Comparison of ENCODE assay signal across 17 mouse cellular contexts in genomic region chr8:107960878-107961277, GRCm38 (mm10). TPM values are rescaled to one million over a fixed set of nuclear protein-coding genes. Genes with fewer than 3 reads are reported as not detected.
DNase-seq lines count a peak whose midpoint lies in the region; ATAC-seq and TF ChIP-seq lines count a peak whose summit lies in the region.
"Had no signal": no experiment of that assay in that cellular context is flagged by ENCODE, and none has a peak within 500 bp of the region (broad histone marks: within the 10 kb centered on the region; RNA-seq: fewer than 3 reads in every experiment).

No protein-coding gene starts in this region.

- no peak for ATAC-seq in hindbrain, embryonic 13.5 days (ENCODE audit: low FRiP score)
- ATAC-seq in hindbrain, postnatal 0 days, result no peak
- no peak for ATAC-seq in neural tube, embryonic 12.5 days (ENCODE audit: low FRiP score, low read depth)
- ATAC-seq in midbrain, embryonic 15.5 days (replicated peaks), result no peak
- ATAC-seq: forebrain, embryonic 13.5 days; intestine, embryonic 15.5 days had no signal

- H3K9me3 ChIP-seq in hindbrain, embryonic 13.5 days, result no peaks in the 10 kb centered on the region
- no peaks in the 10 kb centered on the region for H3K9me3 ChIP-seq in hindbrain, postnatal 0 days (ENCODE audit: low read length)
- H3K9me3 ChIP-seq in neural tube, embryonic 12.5 days, result no peaks in the 10 kb centered on the region
- H3K9me3 ChIP-seq in midbrain, embryonic 15.5 days, result no peaks in the 10 kb centered on the region
- H3K9me3 ChIP-seq: forebrain, embryonic 13.5 days; intestine, embryonic 15.5 days had no signal

- H3K4me3 ChIP-seq in hindbrain, embryonic 13.5 days, result no peak overlapping the region
- H3K4me3 ChIP-seq in hindbrain, postnatal 0 days (ENCODE audit: low read length), result no peak overlapping the region
- H3K4me3 ChIP-seq in neural tube, embryonic 12.5 days, result no peak overlapping the region
- no peak overlapping the region for H3K4me3 ChIP-seq in midbrain, embryonic 15.5 days
- H3K4me3 ChIP-seq: forebrain, embryonic 13.5 days; intestine, embryonic 15.5 days; left cerebral cortex, adult 2 months had no signal

- no peak for TF ChIP-seq CTCF in hindbrain, postnatal 0 days (IDR thresholded peaks at IDR 0.05; ENCODE audit: low read depth)

- peaks cover 24% of the 10 kb centered on the region for H3K4me1 ChIP-seq in hindbrain, embryonic 13.5 days (replicated peaks)
- H3K4me1 ChIP-seq in hindbrain, postnatal 0 days (ENCODE audit: insufficient read depth, low read length), result no peaks in the 10 kb centered on the region
- H3K4me1 ChIP-seq in neural tube, embryonic 12.5 days, result peaks cover 3% of the 10 kb centered on the region; the same call in 1 of the 2 replicates
- peaks cover 27% of the 10 kb centered on the region for H3K4me1 ChIP-seq in midbrain, embryonic 15.5 days

- no peak overlapping the region for H3K9ac ChIP-seq in hindbrain, embryonic 13.5 days
- no peak overlapping the region for H3K9ac ChIP-seq in hindbrain, postnatal 0 days (replicated peaks; ENCODE audit: low read length)
- H3K9ac ChIP-seq in neural tube, embryonic 12.5 days, result no peak overlapping the region
- no peak overlapping the region for H3K9ac ChIP-seq in midbrain, embryonic 15.5 days
- H3K9ac ChIP-seq: forebrain, embryonic 13.5 days; intestine, embryonic 15.5 days had no signal

- WGBS in hindbrain, embryonic 13.5 days, result 61% methylated on average over 8 of the region's 8 CpGs
- WGBS in hindbrain, postnatal 0 days, result 56% methylated on average over 8 of the region's 8 CpGs
- 67% methylated on average over 8 of the region's 8 CpGs for WGBS in neural tube, embryonic 12.5 days
- WGBS in midbrain, embryonic 15.5 days, result 45% methylated on average over 8 of the region's 8 CpGs

- peak overlapping the region; percentile 78 for H3K27ac ChIP-seq in hindbrain, embryonic 13.5 days
- no peak overlapping the region; the same call in 1 of the 2 replicates for H3K27ac ChIP-seq in hindbrain, postnatal 0 days
- H3K27ac ChIP-seq in neural tube, embryonic 12.5 days, result 0 out of 2 replicates have a peak overlapping the region, but pooled peaks have one; percentile 12
- peak overlapping the region; percentile 40 for H3K27ac ChIP-seq in midbrain, embryonic 15.5 days
- H3K27ac ChIP-seq: forebrain, embryonic 13.5 days; intestine, embryonic 15.5 days; left cerebral cortex, adult 2 months had no signal

- DNase-seq in hindbrain, postnatal 0 days (ENCODE audit: low spot score), result no peak
- DNase-seq in neural tube, embryonic 10.5 days (ENCODE audit: extremely low spot score, low spot score), result no peak
- no peak for DNase-seq in layer of hippocampus, adult 9-11 months
- no peak for DNase-seq in urinary bladder, postnatal 14 days (ENCODE audit: low spot score)
- DNase-seq in cerebellum, adult 11-12 months, result no peak
- DNase-seq: cerebellum, adult 9-10 months; embryo, embryonic 11 days; gastrocnemius, postnatal 14 days; kidney, postnatal 4 days; thymus, postnatal 14 days had no signal

- no peak overlapping the region for H3K4me2 ChIP-seq in hindbrain, embryonic 13.5 days
- no peak overlapping the region for H3K4me2 ChIP-seq in hindbrain, postnatal 0 days (ENCODE audit: low read depth, low read length)
- no peak overlapping the region for H3K4me2 ChIP-seq in neural tube, embryonic 12.5 days (replicated peaks)
- H3K4me2 ChIP-seq in midbrain, embryonic 15.5 days, result peak overlapping the region; percentile 0; the same call in 1 of the 2 replicates
- H3K4me2 ChIP-seq: forebrain, embryonic 13.5 days; intestine, embryonic 15.5 days; liver, embryonic 11.5 days had no signal

- H3K27me3 ChIP-seq in hindbrain, embryonic 13.5 days, result peaks cover 5% of the 10 kb centered on the region
- no peaks in the 10 kb centered on the region for H3K27me3 ChIP-seq in hindbrain, postnatal 0 days (ENCODE audit: insufficient read depth, low read length)
- H3K27me3 ChIP-seq in neural tube, embryonic 12.5 days (replicated peaks), result no peaks in the 10 kb centered on the region
- H3K27me3 ChIP-seq in midbrain, embryonic 15.5 days (replicated peaks), result no peaks in the 10 kb centered on the region
- H3K27me3 ChIP-seq: intestine, embryonic 15.5 days had no signal

- no peaks in the 10 kb centered on the region for H3K36me3 ChIP-seq in hindbrain, embryonic 13.5 days
- no peaks in the 10 kb centered on the region for H3K36me3 ChIP-seq in hindbrain, postnatal 0 days (ENCODE audit: insufficient read depth, low read length)
- no peaks in the 10 kb centered on the region for H3K36me3 ChIP-seq in neural tube, embryonic 12.5 days
- H3K36me3 ChIP-seq in midbrain, embryonic 15.5 days (replicated peaks), result no peaks in the 10 kb centered on the region
- H3K36me3 ChIP-seq: intestine, embryonic 15.5 days had no signal

RNA-seq across cellular contexts. Expression of gene Zfhx3, which starts 18.4 kb away (rescaled TPM):
- polyA plus RNA-seq in hindbrain, embryonic 13.5 days (2015; fragmentation: Nextera tagmentation; extraction: Ambion mirVana), result 36.9 and 42.0 TPM in 2 replicates
- total RNA-seq in hindbrain, postnatal 0 days (2014; rRNA removed), result 15.3 and 18.4 TPM in 2 replicates
- polyA plus RNA-seq in hindbrain, postnatal 0 days (2015; fragmentation: Nextera tagmentation; extraction: Ambion mirVana), result 9.9 and 14.9 TPM in 2 replicates
- 38.7 and 47.6 TPM in 2 replicates for polyA plus RNA-seq in neural tube, embryonic 12.5 days (2016; fragmentation: Nextera tagmentation; extraction: Ambion mirVana)
- 59.0 and 60.2 TPM in 2 replicates for polyA plus RNA-seq in midbrain, embryonic 15.5 days (2015; fragmentation: Nextera tagmentation; extraction: Ambion mirVana)
